Mouse (Mus musculus): ENCODE measurements at regions not wholly inside any gene's neighbourhood (a gene's known extent, or its start where the extent isn't known, plus 50 kb on each side); places are given as distances from the start of the nearest gene placed in this dataset.

- WGBS: 95% methylated on average over 5 of the region's 5 CpGs
Observed at GRCm38 (mm10) chr11:112956748-112957440, 174.9 kb downstream of the Sox9 start.

GRCm38 (mm10) chr11:112959609-112960008, 177.6 kb downstream of the Sox9 start:
- Histone ChIP-seq H3K4me1 (ENCODE audit: control insufficient read depth, insufficient read depth, low read length) (no peaks in the 10 kb centered on the region), H3K4me3 (ENCODE audit: insufficient read depth, low read depth, low read length) (no peak overlapping the region), H3K27ac (ENCODE audit: insufficient read depth, low read depth, low read length) (no peak overlapping the region)
- no peak for TF ChIP-seq CTCF (IDR thresholded peaks at IDR 0.05; ENCODE audit: insufficient read depth, low read depth, low read length)
- no peak for TF ChIP-seq POLR2A (IDR thresholded peaks at IDR 0.05; ENCODE audit: insufficient read depth, low read depth, low read length)
- WGBS: 53% methylated on average over 5 of the region's 5 CpGs

More at GRCm38 (mm10) chr11:112956748-112957440, 174.9 kb downstream of the Sox9 start:
- no peak for TF ChIP-seq CTCF (IDR thresholded peaks at IDR 0.05; ENCODE audit: insufficient read depth, low read depth, low read length)
- no peak for TF ChIP-seq POLR2A (IDR thresholded peaks at IDR 0.05; ENCODE audit: insufficient read depth, low read depth, low read length)
- no peak overlapping the region for H3K27ac ChIP-seq (ENCODE audit: insufficient read depth, low read depth, low read length)
- H3K4me3 ChIP-seq (ENCODE audit: insufficient read depth, low read depth, low read length): no peak overlapping the region
- no peaks in the 10 kb centered on the region for H3K4me1 ChIP-seq (ENCODE audit: control insufficient read depth, insufficient read depth, low read length)

- no peak overlapping the region for H3K27ac ChIP-seq (ENCODE audit: insufficient read depth, low read depth, low read length)
- TF ChIP-seq CTCF (IDR thresholded peaks at IDR 0.05; ENCODE audit: insufficient read depth, low read depth, low read length): no peak
- no peak for TF ChIP-seq POLR2A (IDR thresholded peaks at IDR 0.05; ENCODE audit: insufficient read depth, low read depth, low read length)
- WGBS: 74% methylated on average over 8 of the region's 8 CpGs
- H3K4me1 ChIP-seq (ENCODE audit: control insufficient read depth, insufficient read depth, low read length): no peaks in the 10 kb centered on the region
- no peak overlapping the region for H3K4me3 ChIP-seq (ENCODE audit: insufficient read depth, low read depth, low read length)
Observed at GRCm38 (mm10) chr11:112973286-112973685, 191.3 kb downstream of the Sox9 start.

- TF ChIP-seq POLR2A (IDR thresholded peaks at IDR 0.05; ENCODE audit: insufficient read depth, low read depth, low read length) (no peak), CTCF (IDR thresholded peaks at IDR 0.05; ENCODE audit: insufficient read depth, low read depth, low read length) (no peak)
- H3K27ac ChIP-seq (ENCODE audit: insufficient read depth, low read depth, low read length): no peak overlapping the region
- 97% methylated on average over 7 of the region's 7 CpGs for WGBS
- H3K4me3 ChIP-seq (ENCODE audit: insufficient read depth, low read depth, low read length): no peak overlapping the region
- H3K4me1 ChIP-seq (ENCODE audit: control insufficient read depth, insufficient read depth, low read length): no peaks in the 10 kb centered on the region
Observed at GRCm38 (mm10) chr11:112974893-112975292, 192.9 kb downstream of the Sox9 start.

GRCm38 (mm10) chr11:112976914-112977785, 195.1 kb downstream of the Sox9 start:
- H3K4me3 ChIP-seq (ENCODE audit: insufficient read depth, low read depth, low read length): no peak overlapping the region
- H3K4me1 ChIP-seq (ENCODE audit: control insufficient read depth, insufficient read depth, low read length): no peaks in the 10 kb centered on the region
- no peak for TF ChIP-seq CTCF (IDR thresholded peaks at IDR 0.05; ENCODE audit: insufficient read depth, low read depth, low read length)
- TF ChIP-seq POLR2A (IDR thresholded peaks at IDR 0.05; ENCODE audit: insufficient read depth, low read depth, low read length): no peak
- WGBS: 41% methylated on average over 12 of the region's 12 CpGs
- H3K27ac ChIP-seq (ENCODE audit: insufficient read depth, low read depth, low read length): no peak overlapping the region

GRCm38 (mm10) chr11:112978884-112979283, 196.9 kb downstream of the Sox9 start:
- Histone ChIP-seq H3K27ac (ENCODE audit: insufficient read depth, low read depth, low read length) (no peak overlapping the region), H3K4me3 (ENCODE audit: insufficient read depth, low read depth, low read length) (no peak overlapping the region), H3K4me1 (ENCODE audit: control insufficient read depth, insufficient read depth, low read length) (no peaks in the 10 kb centered on the region)
- TF ChIP-seq POLR2A (IDR thresholded peaks at IDR 0.05; ENCODE audit: insufficient read depth, low read depth, low read length): no peak
- no peak for TF ChIP-seq CTCF (IDR thresholded peaks at IDR 0.05; ENCODE audit: insufficient read depth, low read depth, low read length)
- WGBS: 73% methylated on average over 6 of the region's 6 CpGs

- 96% methylated on average over 10 of the region's 10 CpGs for WGBS
- Histone ChIP-seq H3K27ac (ENCODE audit: insufficient read depth, low read depth, low read length) (no peak overlapping the region), H3K4me3 (ENCODE audit: insufficient read depth, low read depth, low read length) (no peak overlapping the region), H3K4me1 (ENCODE audit: control insufficient read depth, insufficient read depth, low read length) (no peaks in the 10 kb centered on the region)
- no peak for TF ChIP-seq CTCF (IDR thresholded peaks at IDR 0.05; ENCODE audit: insufficient read depth, low read depth, low read length)
- TF ChIP-seq POLR2A (IDR thresholded peaks at IDR 0.05; ENCODE audit: insufficient read depth, low read depth, low read length): no peak
Observed at GRCm38 (mm10) chr11:112979413-112979812, 197.4 kb downstream of the Sox9 start.

- 52% methylated on average over 11 of the region's 11 CpGs for WGBS
- H3K4me3 ChIP-seq (ENCODE audit: insufficient read depth, low read depth, low read length): no peak overlapping the region
- TF ChIP-seq CTCF (IDR thresholded peaks at IDR 0.05; ENCODE audit: insufficient read depth, low read depth, low read length): no peak
- no peak for TF ChIP-seq POLR2A (IDR thresholded peaks at IDR 0.05; ENCODE audit: insufficient read depth, low read depth, low read length)
- no peaks in the 10 kb centered on the region for H3K4me1 ChIP-seq (ENCODE audit: control insufficient read depth, insufficient read depth, low read length)
- no peak overlapping the region for H3K27ac ChIP-seq (ENCODE audit: insufficient read depth, low read depth, low read length)
Observed at GRCm38 (mm10) chr11:112982165-112982801, 200.3 kb downstream of the Sox9 start.

Measured in olfactory bulb, adult 2 months (tissue).